Mouse (Mus musculus): ENCODE data around the gene Zfp971. TPM values are rescaled to one million over a fixed set of nuclear protein-coding genes. Genes with fewer than 3 reads are reported as not detected.

Gene Zfp971
- total and polyA plus RNA-seq, 2 experiments = 1.1 to 20.0 TPM

Other genes with a start within 250 kb of the Zfp971 start
- 23.4 and 34.7 TPM in 2 replicates for gene Gm14325, start 182.9 kb upstream of the Zfp971 start, total RNA-seq (2014; rRNA removed)
- 4.0 and 5.1 TPM in 2 replicates for gene Gm14325, start 182.9 kb upstream of the Zfp971 start, polyA plus RNA-seq (2012; rRNA removed)
- 5.9 and 7.7 TPM in 2 replicates for gene Gm14327, start 126.2 kb upstream of the Zfp971 start, total RNA-seq (2014; rRNA removed)
- gene Gm14327, start 126.2 kb upstream of the Zfp971 start, polyA plus RNA-seq (2012; rRNA removed) = 1.3 and 1.8 TPM in 2 replicates
- 1.4 and 5.3 TPM in 2 replicates for gene Zfp972, start 97.7 kb upstream of the Zfp971 start, total RNA-seq (2014; rRNA removed)
- gene Zfp972, start 97.7 kb upstream of the Zfp971 start, polyA plus RNA-seq (2012; rRNA removed) = 0.24 TPM in 1 of 2 replicates, not detected in the other
- gene Gm14326, start 66.0 kb upstream of the Zfp971 start, total RNA-seq (2014; rRNA removed) = 8.9 and 12.6 TPM in 2 replicates
- 0.80 and 0.97 TPM in 2 replicates for gene Gm14326, start 66.0 kb upstream of the Zfp971 start, polyA plus RNA-seq (2012; rRNA removed)
- gene Zfp931, start 55.2 kb downstream of the Zfp971 start, total RNA-seq (2014; rRNA removed) = 11.8 and 15.0 TPM in 2 replicates
- 1.3 TPM in 2 replicates for gene Zfp931, start 55.2 kb downstream of the Zfp971 start, polyA plus RNA-seq (2012; rRNA removed)
- not detected in 2 replicates for gene Phactr3, start 95.7 kb downstream of the Zfp971 start, total RNA-seq (2014; rRNA removed)
- gene Phactr3, start 95.7 kb downstream of the Zfp971 start, polyA plus RNA-seq (2012; rRNA removed) = not detected in 2 replicates

Data from liver, adult 2 months (tissue).